In genomic region chr5:53481021-53481420, GRCm38 (mm10) we compare ENCODE assay signal across 23 mouse cellular contexts. TPM values are rescaled to one million over a fixed set of nuclear protein-coding genes. Genes with fewer than 3 reads are reported as not detected.
DNase-seq lines count a peak whose midpoint lies in the region; ATAC-seq and TF ChIP-seq lines count a peak whose summit lies in the region.
"Had no signal": no experiment of that assay in that cellular context is flagged by ENCODE, and none has a peak within 500 bp of the region (broad histone marks: within the 10 kb centered on the region; RNA-seq: fewer than 3 reads in every experiment).

No protein-coding gene starts in this region.

- no peak for TF ChIP-seq CTCF in stomach, postnatal 0 days (IDR thresholded peaks at IDR 0.05; ENCODE audit: low read depth)
- no peak for TF ChIP-seq CTCF in embryonic fibroblast, embryonic 13.5 days (IDR thresholded peaks at IDR 0.05; ENCODE audit: borderline replicate concordance, insufficient read depth, low read length)

- H3K4me2 ChIP-seq in stomach, embryonic 16.5 days (ENCODE audit: low read depth, low read length): no peak overlapping the region
- H3K4me2 ChIP-seq in stomach, postnatal 0 days (replicated peaks; ENCODE audit: low read depth): no peak overlapping the region
- H3K4me2 ChIP-seq: heart, embryonic 13.5 days; hindbrain, embryonic 15.5 days had no signal

- H3K27me3 ChIP-seq in stomach, embryonic 16.5 days (ENCODE audit: control insufficient read depth, insufficient read depth, low read length): no peaks in the 10 kb centered on the region
- H3K27me3 ChIP-seq in stomach, postnatal 0 days (ENCODE audit: control insufficient read depth, insufficient read depth, low read length): no peaks in the 10 kb centered on the region
- H3K27me3 ChIP-seq: heart, embryonic 13.5 days; hindbrain, embryonic 15.5 days had no signal

- 74% methylated on average over 2 of the region's 2 CpGs for WGBS in stomach, embryonic 16.5 days
- WGBS in stomach, postnatal 0 days: 57% methylated on average over 2 of the region's 2 CpGs

- no peak for TF ChIP-seq POLR2A in embryonic fibroblast, embryonic 13.5 days (IDR thresholded peaks at IDR 0.05; ENCODE audit: low read depth, low read length)

- H3K9me3 ChIP-seq in stomach, embryonic 16.5 days (replicated peaks; ENCODE audit: control insufficient read depth, low read length): no peaks in the 10 kb centered on the region
- no peaks in the 10 kb centered on the region for H3K9me3 ChIP-seq in stomach, postnatal 0 days (ENCODE audit: control insufficient read depth, low read length)
- H3K9me3 ChIP-seq: heart, embryonic 13.5 days; hindbrain, embryonic 15.5 days had no signal

- no peak for TF ChIP-seq EP300 in stomach, postnatal 0 days (optimal IDR thresholded peaks at IDR 0.05)

- DNase-seq in stomach, postnatal 0 days (ENCODE audit: low spot score): no peak
- peak; percentile 83 for DNase-seq in 3T3-L1 (ENCODE audit: low read depth, low spot score)
- DNase-seq in CD4-positive helper T cell, adult 2 months (ENCODE audit: low read depth, low spot score): peak; percentile 25
- DNase-seq in embryo, embryonic 10.5 days (ENCODE audit: low spot score): no peak
- DNase-seq in cerebellum, adult 9-10 months: no peak
- DNase-seq: adrenal gland, adult 2 months; adrenal gland, postnatal 14 days; cerebellum, adult 11 months; cerebellum, adult 2 months; cerebellum, postnatal 10 days; cerebellum, postnatal 36 days; forebrain, postnatal 0 days; gastrocnemius, adult 2 months; gastrocnemius, postnatal 14 days; heart, adult 11 months; heart, postnatal 14 days; heart, postnatal 4 days had no signal

- 0 out of 2 replicates have a peak, but pooled peaks have one; percentile 17 for ATAC-seq in stomach, embryonic 16.5 days (ENCODE audit: insufficient read depth, low FRiP score)
- no peak for ATAC-seq in stomach, postnatal 0 days (ENCODE audit: low FRiP score, low TSS enrichment)
- ATAC-seq: forebrain, embryonic 14.5 days; forebrain, postnatal 0 days; intestine, postnatal 0 days had no signal

- no peak overlapping the region for H3K4me3 ChIP-seq in stomach, embryonic 16.5 days (replicated peaks; ENCODE audit: low read length)
- no peak overlapping the region for H3K4me3 ChIP-seq in stomach, postnatal 0 days (ENCODE audit: low read depth, low read length)
- H3K4me3 ChIP-seq in embryonic fibroblast, embryonic 13.5 days (ENCODE audit: insufficient read depth, low read length): no peak overlapping the region
- H3K4me3 ChIP-seq: gastrocnemius, adult 2 months; heart, embryonic 13.5 days; hindbrain, embryonic 15.5 days had no signal

- H3K9ac ChIP-seq in stomach, embryonic 16.5 days (ENCODE audit: low read length): no peak overlapping the region
- H3K9ac ChIP-seq in stomach, postnatal 0 days (ENCODE audit: low read length): no peak overlapping the region
- H3K9ac ChIP-seq: forebrain, postnatal 0 days; heart, embryonic 13.5 days; hindbrain, embryonic 15.5 days had no signal

- H3K4me1 ChIP-seq in stomach, embryonic 16.5 days (ENCODE audit: control insufficient read depth, insufficient read depth, low read length): no peaks in the 10 kb centered on the region
- no peaks in the 10 kb centered on the region for H3K4me1 ChIP-seq in stomach, postnatal 0 days (replicated peaks; ENCODE audit: control insufficient read depth, insufficient read depth)
- peaks cover 27% of the 10 kb centered on the region for H3K4me1 ChIP-seq in embryonic fibroblast, embryonic 13.5 days (ENCODE audit: control insufficient read depth, insufficient read depth, low read length)
- H3K4me1 ChIP-seq: heart, embryonic 13.5 days; hindbrain, embryonic 15.5 days had no signal

- H3K27ac ChIP-seq in stomach, embryonic 16.5 days (ENCODE audit: low read length): no peak overlapping the region
- H3K27ac ChIP-seq in stomach, postnatal 0 days (replicated peaks): no peak overlapping the region
- peak overlapping the region; percentile 91 for H3K27ac ChIP-seq in embryonic fibroblast, embryonic 13.5 days (ENCODE audit: insufficient read depth, low read length)
- H3K27ac ChIP-seq: heart, embryonic 13.5 days; hindbrain, embryonic 15.5 days had no signal

- no peaks in the 10 kb centered on the region for H3K36me3 ChIP-seq in stomach, embryonic 16.5 days (ENCODE audit: control insufficient read depth, insufficient read depth, low read length)
- H3K36me3 ChIP-seq in stomach, postnatal 0 days (ENCODE audit: control insufficient read depth, insufficient read depth, low read length): no peaks in the 10 kb centered on the region
- H3K36me3 ChIP-seq: heart, embryonic 13.5 days; hindbrain, embryonic 15.5 days had no signal

RNA-seq across cellular contexts. Expression of gene Rbpj, which starts 15.1 kb away (rescaled TPM):
- polyA plus RNA-seq in stomach, embryonic 16.5 days (2015; fragmentation: Nextera tagmentation; extraction: Ambion mirVana): 29.4 and 30.0 TPM in 2 replicates
- 12.3 and 12.4 TPM in 2 replicates for polyA plus RNA-seq in stomach, postnatal 0 days (2015; fragmentation: Nextera tagmentation; extraction: Ambion mirVana)
- 98.7 and 110 TPM in 2 replicates for polyA plus RNA-seq in embryonic fibroblast, embryonic 13.5 days (2011; ENCODE audit: insufficient read length, low read depth, missing spikeins)

Comparison
In these comparisons a context has a peak if more than half of its experiments do, and no peak if none do; other contexts are left out.
1. DNase-seq: peak in 3T3-L1 (single experiment) and CD4-positive helper T cell, adult 2 months (single experiment); none in stomach, postnatal 0 days (single experiment), embryo, embryonic 10.5 days (single experiment) and cerebellum, adult 9-10 months (single experiment).